Comparison of ENCODE assay signal across 8 mouse cellular contexts in the genomic region with DNA sequence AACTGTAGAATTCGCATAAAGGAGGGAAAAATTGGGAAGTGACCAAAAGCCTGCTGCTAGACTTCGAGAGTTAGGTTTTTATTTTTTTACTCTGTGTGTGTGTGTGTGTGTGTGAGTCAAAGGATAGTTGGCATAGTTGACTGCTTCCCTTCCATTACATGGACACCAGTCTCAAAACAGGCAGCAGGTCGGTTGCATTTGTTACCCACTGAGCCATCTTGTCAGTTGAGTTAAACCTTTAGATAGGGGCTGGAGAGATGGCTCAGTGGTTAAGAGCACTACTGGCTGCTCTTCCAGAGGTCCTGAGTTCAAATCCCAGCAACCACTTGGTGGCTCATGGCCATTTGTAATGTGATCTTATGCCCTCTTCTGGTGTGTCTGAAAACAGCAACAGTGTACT. TPM values are rescaled to one million over a fixed set of nuclear protein-coding genes. Genes with fewer than 3 reads are reported as not detected.
DNase-seq lines count a peak whose midpoint lies in the region; ATAC-seq and TF ChIP-seq lines count a peak whose summit lies in the region.

No protein-coding gene starts in this region.

- no peaks in the 10 kb centered on the region; the same call in 1 of the 2 replicates for H3K36me3 ChIP-seq in heart, embryonic 16.5 days (ENCODE audit: control insufficient read depth, insufficient read depth)
- H3K36me3 ChIP-seq in MEL (ENCODE audit: control insufficient read depth in 1 of 2, insufficient read depth in 2 of 2, low read length in 2 of 2): peaks cover 0 to 12% of the 10 kb centered on the region in 2 experiments; a peak in 2 of 4 replicates
- H3K36me3 ChIP-seq in hindbrain, embryonic 10.5 days: peaks cover 36% of the 10 kb centered on the region
- peaks cover 38% of the 10 kb centered on the region for H3K36me3 ChIP-seq in midbrain, embryonic 10.5 days

- no peak for TF ChIP-seq EP300 in MEL (IDR thresholded peaks at IDR 0.05; ENCODE audit: low read depth in 1 of 2, low read length in 2 of 2)

- 65% methylated on average over 3 of the region's 3 CpGs for WGBS in heart, embryonic 16.5 days
- WGBS in hindbrain, embryonic 10.5 days: 89% methylated on average over 3 of the region's 3 CpGs
- 77% methylated on average over 3 of the region's 3 CpGs for WGBS in midbrain, embryonic 10.5 days

- H3K4me2 ChIP-seq in heart, embryonic 16.5 days (ENCODE audit: low read depth, low read length): peak overlapping the region; percentile 79

- ATAC-seq in heart, embryonic 16.5 days (replicated peaks; ENCODE audit: extremely low read depth, insufficient read depth, low FRiP score): no peak

- H3K9me3 ChIP-seq in heart, embryonic 16.5 days (replicated peaks; ENCODE audit: control insufficient read depth, low read length): no peaks in the 10 kb centered on the region
- H3K9me3 ChIP-seq in MEL (replicated peaks; ENCODE audit: insufficient read depth, low read length): no peaks in the 10 kb centered on the region
- H3K9me3 ChIP-seq in hindbrain, embryonic 10.5 days: no peaks in the 10 kb centered on the region
- no peaks in the 10 kb centered on the region for H3K9me3 ChIP-seq in midbrain, embryonic 10.5 days (replicated peaks)

- H3K27ac ChIP-seq in heart, embryonic 16.5 days (ENCODE audit: low read length): peak overlapping the region; percentile 91
- no peak overlapping the region for H3K27ac ChIP-seq in MEL (ENCODE audit: control insufficient read depth, low read depth, low read length)
- peak overlapping the region; percentile 94; the same call in 1 of the 2 replicates for H3K27ac ChIP-seq in hindbrain, embryonic 10.5 days
- H3K27ac ChIP-seq in midbrain, embryonic 10.5 days (replicated peaks): no peak overlapping the region

- no peak for TF ChIP-seq POLR2A in MEL (IDR thresholded peaks at IDR 0.05; ENCODE audit: control insufficient read depth in 1 of 2, insufficient read depth in 1 of 2, low read depth in 1 of 2, low read length in 2 of 2, poor library complexity in 1 of 2)

- peak in 1 of 3 experiments; percentile 17; a peak in 1 of 6 replicates for TF ChIP-seq CTCF in MEL (IDR thresholded peaks at IDR 0.05 in 2 of 3, conservative IDR thresholded peaks at IDR 0.05 in 1 of 3; ENCODE audit: control insufficient read depth in 1 of 3, insufficient read depth in 1 of 3, low read depth in 2 of 3, low read length in 3 of 3, poor library complexity in 1 of 3, severe bottlenecking in 1 of 3)

- H3K4me3 ChIP-seq in heart, embryonic 16.5 days (ENCODE audit: low read length): peak overlapping the region; percentile 63
- H3K4me3 ChIP-seq in MEL (ENCODE audit: control insufficient read depth in 1 of 2, insufficient read depth in 1 of 2, low read depth in 2 of 2, low read length in 2 of 2): peak overlapping the region; percentile 58 to 92
- peak overlapping the region; percentile 71 for H3K4me3 ChIP-seq in hindbrain, embryonic 10.5 days
- peak overlapping the region; percentile 72 for H3K4me3 ChIP-seq in midbrain, embryonic 10.5 days

- H3K79me2 ChIP-seq in MEL (ENCODE audit: control insufficient read depth, insufficient read depth, low read length, poor library complexity): peaks cover 3% of the 10 kb centered on the region

- no peak for TF ChIP-seq RAD21 in MEL (IDR thresholded peaks at IDR 0.05; ENCODE audit: low read depth, low read length)

- H3K27me3 ChIP-seq in heart, embryonic 16.5 days (ENCODE audit: control insufficient read depth, insufficient read depth, low read length): no peaks in the 10 kb centered on the region
- H3K27me3 ChIP-seq in MEL (ENCODE audit: control insufficient read depth in 1 of 2, insufficient read depth in 2 of 2, low read length in 2 of 2): no peaks in the 10 kb centered on the region
- no peaks in the 10 kb centered on the region for H3K27me3 ChIP-seq in hindbrain, embryonic 10.5 days (ENCODE audit: insufficient read depth, poor library complexity, severe bottlenecking)
- H3K27me3 ChIP-seq in midbrain, embryonic 10.5 days (ENCODE audit: low read depth, poor library complexity, severe bottlenecking): no peaks in the 10 kb centered on the region

- peaks cover 12% of the 10 kb centered on the region for H3K4me1 ChIP-seq in heart, embryonic 16.5 days (ENCODE audit: control insufficient read depth, insufficient read depth, low read length)
- H3K4me1 ChIP-seq in MEL (ENCODE audit: control insufficient read depth in 1 of 2, insufficient read depth in 2 of 2, low read length in 2 of 2): peaks cover 4 to 8% of the 10 kb centered on the region in 2 experiments; a peak in 3 of 4 replicates
- H3K4me1 ChIP-seq in hindbrain, embryonic 10.5 days (replicated peaks): peaks cover 16% of the 10 kb centered on the region
- H3K4me1 ChIP-seq in midbrain, embryonic 10.5 days: peaks cover 16% of the 10 kb centered on the region

- peak overlapping the region; percentile 80 for H3K9ac ChIP-seq in heart, embryonic 16.5 days (ENCODE audit: low read length)
- no peak overlapping the region for H3K9ac ChIP-seq in MEL (ENCODE audit: control insufficient read depth, low read depth, low read length, poor library complexity, severe bottlenecking)

- DNase-seq in heart, adult 9 months (ENCODE audit: low spot score in 2 of 2): no peak
- peak; percentile 34 for DNase-seq in MEL (ENCODE audit: low read depth, low spot score)
- DNase-seq in hindbrain, embryonic 10.5 days (ENCODE audit: low spot score): no peak
- DNase-seq in midbrain, embryonic 10.5 days (ENCODE audit: low spot score): no peak
- DNase-seq in gastrocnemius, postnatal 25 days: no peak
- no peak for DNase-seq in testis, postnatal 14 days (ENCODE audit: low spot score)
- no peak for DNase-seq in adrenal gland, adult 2 months

TF ChIP-seq in MEL, 35 proteins besides CTCF, POLR2A, EP300 and RAD21:
- TF ChIP-seq NELFE (IDR thresholded peaks at IDR 0.05; ENCODE audit: low read depth, low read length): no peak
- peak; percentile 86 for TF ChIP-seq TBP (IDR thresholded peaks at IDR 0.05; ENCODE audit: low read depth, low read length)

RNA-seq across cellular contexts. Expression of a gene that starts 1.3 kb away (rescaled TPM):
- 37.6 and 42.7 TPM in 2 replicates for polyA plus RNA-seq in heart, embryonic 16.5 days (2015; fragmentation: Nextera tagmentation; extraction: Ambion mirVana)
- total RNA-seq in MEL (2012; rRNA removed): 7.6 and 9.0 TPM in 2 replicates
- 10 to 100 TPM in 1 of 2 experiments, not detected in 1; 10.5 TPM for polyA plus RNA-seq in MEL (2012; ENCODE audit: insufficient read depth in 1 of 2, insufficient read length in 2 of 2, low read depth in 1 of 2, low replicate concordance in 2 of 2, missing spikeins in 1 of 2)
- polyA plus RNA-seq in hindbrain, embryonic 10.5 days (2016; fragmentation: Nextera tagmentation; extraction: Ambion mirVana): 105 and 109 TPM in 2 replicates
- polyA plus RNA-seq in midbrain, embryonic 10.5 days (2016; fragmentation: Nextera tagmentation; extraction: Ambion mirVana): 105 and 114 TPM in 2 replicates
- 10 to 100 TPM; 11.0 to 11.9 TPM for total RNA-seq in gastrocnemius, postnatal 25 days (2021)
- total RNA-seq in adrenal gland, adult 2 months (2021): 10 to 100 TPM; 14.8 to 16.7 TPM
- polyA plus RNA-seq in adrenal gland, adult 2 months (2012; rRNA removed): 4.0 and 5.3 TPM in 2 replicates

RNA-seq across cellular contexts. Expression of a gene that starts 33.2 kb away (rescaled TPM):
- polyA plus RNA-seq in heart, embryonic 16.5 days (2015; fragmentation: Nextera tagmentation; extraction: Ambion mirVana): 8.9 and 10.1 TPM in 2 replicates
- total RNA-seq in MEL (2012; rRNA removed): 11.5 and 13.4 TPM in 2 replicates
- 10 to 100 TPM; 10.6 to 51.7 TPM for polyA plus RNA-seq in MEL (2012; ENCODE audit: insufficient read depth in 1 of 2, insufficient read length in 2 of 2, low read depth in 1 of 2, low replicate concordance in 2 of 2, missing spikeins in 1 of 2)
- polyA plus RNA-seq in hindbrain, embryonic 10.5 days (2016; fragmentation: Nextera tagmentation; extraction: Ambion mirVana): 24.5 and 26.3 TPM in 2 replicates
- polyA plus RNA-seq in midbrain, embryonic 10.5 days (2016; fragmentation: Nextera tagmentation; extraction: Ambion mirVana): 23.1 and 31.1 TPM in 2 replicates
- 1 to 10 TPM; 8.4 to 9.1 TPM for total RNA-seq in gastrocnemius, postnatal 25 days (2021)
- 10 to 100 TPM; 33.9 to 40.2 TPM for total RNA-seq in adrenal gland, adult 2 months (2021)
- polyA plus RNA-seq in adrenal gland, adult 2 months (2012; rRNA removed): 2.7 and 3.4 TPM in 2 replicates

RNA-seq across cellular contexts. Expression of a gene that starts 37.5 kb away (rescaled TPM):
- 11.5 and 12.0 TPM in 2 replicates for polyA plus RNA-seq in heart, embryonic 16.5 days (2015; fragmentation: Nextera tagmentation; extraction: Ambion mirVana)
- total RNA-seq in MEL (2012; rRNA removed): 5.4 and 6.9 TPM in 2 replicates
- polyA plus RNA-seq in MEL (2012; ENCODE audit: insufficient read depth in 1 of 2, insufficient read length in 2 of 2, low read depth in 1 of 2, low replicate concordance in 2 of 2, missing spikeins in 1 of 2): 1 to 10 TPM in 1 of 2 experiments, not detected in 1; 6.8 TPM
- polyA plus RNA-seq in hindbrain, embryonic 10.5 days (2016; fragmentation: Nextera tagmentation; extraction: Ambion mirVana): 38.9 and 42.4 TPM in 2 replicates
- 42.6 and 46.7 TPM in 2 replicates for polyA plus RNA-seq in midbrain, embryonic 10.5 days (2016; fragmentation: Nextera tagmentation; extraction: Ambion mirVana)
- total RNA-seq in gastrocnemius, postnatal 25 days (2021): 1 to 10 TPM; 4.0 to 4.4 TPM
- total RNA-seq in adrenal gland, adult 2 months (2021): 10 to 100 TPM; 11.0 to 11.5 TPM
- 6.2 and 10.5 TPM in 2 replicates for polyA plus RNA-seq in adrenal gland, adult 2 months (2012; rRNA removed)

RNA-seq across cellular contexts. Expression of a gene that starts 42.8 kb away (rescaled TPM):
- 280 and 293 TPM in 2 replicates for polyA plus RNA-seq in heart, embryonic 16.5 days (2015; fragmentation: Nextera tagmentation; extraction: Ambion mirVana)
- 52.6 and 63.7 TPM in 2 replicates for total RNA-seq in MEL (2012; rRNA removed)
- polyA plus RNA-seq in MEL (2012; ENCODE audit: insufficient read depth in 1 of 2, insufficient read length in 2 of 2, low read depth in 1 of 2, low replicate concordance in 2 of 2, missing spikeins in 1 of 2): 100 to 1,000 TPM in 1 of 2 experiments, not detected in 1; 152 TPM
- polyA plus RNA-seq in hindbrain, embryonic 10.5 days (2016; fragmentation: Nextera tagmentation; extraction: Ambion mirVana): 354 and 372 TPM in 2 replicates
- 369 and 387 TPM in 2 replicates for polyA plus RNA-seq in midbrain, embryonic 10.5 days (2016; fragmentation: Nextera tagmentation; extraction: Ambion mirVana)
- 10 to 100 TPM; 93.9 to 95.7 TPM for total RNA-seq in gastrocnemius, postnatal 25 days (2021)
- total RNA-seq in adrenal gland, adult 2 months (2021): 100 to 1,000 TPM; 132 to 160 TPM
- polyA plus RNA-seq in adrenal gland, adult 2 months (2012; rRNA removed): 44.6 and 49.2 TPM in 2 replicates

RNA-seq across cellular contexts. Expression of a gene that starts 53.8 kb away (rescaled TPM):
- polyA plus RNA-seq in heart, embryonic 16.5 days (2015; fragmentation: Nextera tagmentation; extraction: Ambion mirVana): 11.6 and 13.0 TPM in 2 replicates
- 19.1 and 22.2 TPM in 2 replicates for total RNA-seq in MEL (2012; rRNA removed)
- polyA plus RNA-seq in MEL (2012; ENCODE audit: insufficient read depth in 1 of 2, insufficient read length in 2 of 2, low read depth in 1 of 2, low replicate concordance in 2 of 2, missing spikeins in 1 of 2): 10 to 100 TPM in 1 of 2 experiments, not detected in 1; 38.5 TPM
- polyA plus RNA-seq in hindbrain, embryonic 10.5 days (2016; fragmentation: Nextera tagmentation; extraction: Ambion mirVana): 26.2 and 29.7 TPM in 2 replicates
- polyA plus RNA-seq in midbrain, embryonic 10.5 days (2016; fragmentation: Nextera tagmentation; extraction: Ambion mirVana): 27.8 and 28.5 TPM in 2 replicates
- 1 to 10 TPM; 5.8 to 7.8 TPM for total RNA-seq in gastrocnemius, postnatal 25 days (2021)
- total RNA-seq in adrenal gland, adult 2 months (2021): 10 to 100 TPM; 19.4 to 20.1 TPM
- 24.9 and 27.7 TPM in 2 replicates for polyA plus RNA-seq in adrenal gland, adult 2 months (2012; rRNA removed)

Comparison
In these comparisons a context has a peak if more than half of its experiments do, and no peak if none do; other contexts are left out.
1. H3K27ac ChIP-seq: peak in heart, embryonic 16.5 days (single experiment) and hindbrain, embryonic 10.5 days (single experiment); none in MEL (single experiment) and midbrain, embryonic 10.5 days (single experiment).
2. Peak in every context shown above with its lines, with median percentiles within 50 percentile points of each other: H3K4me3 ChIP-seq.